Mouse (Mus musculus): ENCODE measurements around the gene Ripk4. TPM values are rescaled to one million over a fixed set of nuclear protein-coding genes. Genes with fewer than 3 reads are reported as not detected.

Ripk4 gene
- polyA plus RNA-seq (2014; fragmentation: Illumina TruSeq; extraction: RNeasy Lipid Tissue Mini Kit (QIAGEN cat#74804); ENCODE audit: low read depth, low replicate concordance): 13.0 TPM

GRCm38 (mm10) chr16:97763061-97763989, at the start of gene Ripk4:
Gene Ripk4, minus strand, starts transcription at chr16:97763787.

Other genes starting within 250 kb of the Ripk4 start
- gene Fam3b, start 249.0 kb downstream of the Ripk4 start, polyA plus RNA-seq (2014; fragmentation: Illumina TruSeq; extraction: RNeasy Lipid Tissue Mini Kit (QIAGEN cat#74804); ENCODE audit: low read depth, low replicate concordance): 1.4 TPM
- 5.6 TPM for gene Tmprss2, start 152.6 kb downstream of the Ripk4 start, polyA plus RNA-seq (2014; fragmentation: Illumina TruSeq; extraction: RNeasy Lipid Tissue Mini Kit (QIAGEN cat#74804); ENCODE audit: low read depth, low replicate concordance)
- 4.8 TPM for gene Prdm15, start 88.1 kb upstream of the Ripk4 start, polyA plus RNA-seq (2014; fragmentation: Illumina TruSeq; extraction: RNeasy Lipid Tissue Mini Kit (QIAGEN cat#74804); ENCODE audit: low read depth, low replicate concordance)
- gene C2cd2, start 198.8 kb upstream of the Ripk4 start, polyA plus RNA-seq (2014; fragmentation: Illumina TruSeq; extraction: RNeasy Lipid Tissue Mini Kit (QIAGEN cat#74804); ENCODE audit: low read depth, low replicate concordance): 11.2 TPM
- 15.2 TPM for gene Zbtb21, start 198.8 kb upstream of the Ripk4 start, polyA plus RNA-seq (2014; fragmentation: Illumina TruSeq; extraction: RNeasy Lipid Tissue Mini Kit (QIAGEN cat#74804); ENCODE audit: low read depth, low replicate concordance)
- 14.5 TPM for gene B230307C23Rik, start 233.5 kb upstream of the Ripk4 start, polyA plus RNA-seq (2014; fragmentation: Illumina TruSeq; extraction: RNeasy Lipid Tissue Mini Kit (QIAGEN cat#74804); ENCODE audit: low read depth, low replicate concordance)

Data from adipose tissue, adult 10 weeks (tissue).